Mouse (Mus musculus): ENCODE measurements around the gene Pdia3.
"Not testable (repeated sequence)": the region's sequence is repeated elsewhere in the genome, so short reads cannot be mapped to it uniquely, and the experiment has no call there.

Pdia3 gene

GRCm38 (mm10) chr2:121473301-121474179 lies 60.0 kb downstream of the Pdia3 start, which contains the start of gene Mfap1b:
TSS of gene Mfap1b (minus strand) at chr2:121474067.
- peak; percentile 93 for ATAC-seq (ENCODE audit: insufficient number of reproducible peaks, low FRiP score, low TSS enrichment)

GRCm38 (mm10) chr2:121474180-121474535 lies 60.6 kb downstream of the Pdia3 start:
- no peak for ATAC-seq (ENCODE audit: insufficient number of reproducible peaks, low FRiP score, low TSS enrichment)

- ATAC-seq (ENCODE audit: insufficient number of reproducible peaks, low FRiP score, low TSS enrichment), result not testable (repeated sequence)
Observed at GRCm38 (mm10) chr2:121475306-121475705, 61.7 kb downstream of the Pdia3 start.

- ATAC-seq (ENCODE audit: insufficient number of reproducible peaks, low FRiP score, low TSS enrichment), result no peak
Observed at GRCm38 (mm10) chr2:121477491-121478266, 64.1 kb downstream of the Pdia3 start.

- ATAC-seq (ENCODE audit: insufficient number of reproducible peaks, low FRiP score, low TSS enrichment), result no peak
Observed at GRCm38 (mm10) chr2:121480498-121480897, 66.9 kb downstream of the Pdia3 start.

GRCm38 (mm10) chr2:121480916-121481315 lies 67.3 kb downstream of the Pdia3 start:
- not testable (repeated sequence) for ATAC-seq (ENCODE audit: insufficient number of reproducible peaks, low FRiP score, low TSS enrichment)

GRCm38 (mm10) chr2:121483576-121483975 lies 70.0 kb downstream of the Pdia3 start:
- no peak for ATAC-seq (ENCODE audit: insufficient number of reproducible peaks, low FRiP score, low TSS enrichment)

- not testable (repeated sequence) for ATAC-seq (ENCODE audit: insufficient number of reproducible peaks, low FRiP score, low TSS enrichment)
Observed at GRCm38 (mm10) chr2:121484403-121484802, 70.8 kb downstream of the Pdia3 start.

All from cerebellum, adult (tissue).